Mouse (Mus musculus) embryonic stem cell, embryonic (primary cell): ENCODE measurements around the gene Sumo1.

Experiments used
- CTCF ChIA-PET, 4 experiments: fragments of 300-600 bp in 2 of 4; fragments of 350-600 bp in 2 of 4; sonication (Branson Sonifier 250); formaldehyde crosslinking; loops; one replicate each; lab custom pipeline; 2022; ENCODE audit warnings: inconsistent platforms in 2 of 4; lab: Charles Lee
- POLR2A ChIA-PET, 4 experiments: fragments of 300-600 bp in 2 of 4; fragments of 350-600 bp in 2 of 4; sonication (Branson Sonifier 250); formaldehyde crosslinking; loops; one replicate each; lab custom pipeline; 2022; ENCODE audit warnings: antibody characterized with exemption in 4 of 4, inconsistent platforms in 1 of 4; lab: Charles Lee

Gene Sumo1

GRCm38 (mm10) chr1:59610929-59611328 is 59.7 kb downstream of the Sumo1 start:
- ChIA-PET CTCF (interaction anchor here in 2 of 4 experiments (0.6 to 1.6 kb wide), 7 partner anchors 10 to 638 kb away, joined by 3 to 5 read pairs (median 3); partner anchors contain the start of genes Als2 (in 1 of the 2), Cdk15 (in 1 of the 2), Stradb (in 1 of the 2) and Trak2 (in 1 of the 2)), POLR2A (interaction anchor here in 2 of 4 experiments (0.6 to 1.6 kb wide), 3 partner anchors 129 to 1015 kb away, joined by 3 to 4 read pairs (median 3); partner anchors contain the start of genes Cdk15 (in 1 of the 2) and Fzd7 (in 1 of the 2))

GRCm38 (mm10) chr1:59609896-59610295 is 60.7 kb downstream of the Sumo1 start:
- ChIA-PET CTCF (interaction anchor here in 3 of 4 experiments (0.6 to 1.8 kb wide), 5 partner anchors 9 to 395 kb away, joined by 3 to 5 read pairs (median 3); no protein-coding TSS in a partner anchor), POLR2A (interaction anchor here in 2 of 4 experiments (0.7 to 1.6 kb wide), 5 partner anchors 19 to 353 kb away, joined by 3 to 5 read pairs (median 3); partner anchors contain the start of genes Cdk15 (in 1 of the 2) and Fzd7 (in 1 of the 2))

GRCm38 (mm10) chr1:59609458-59609857 is 61.2 kb downstream of the Sumo1 start:
- ChIA-PET CTCF (interaction anchor here in 3 of 4 experiments (0.6 to 1.8 kb wide), 6 partner anchors 9 to 394 kb away, joined by 3 to 5 read pairs (median 3); no protein-coding TSS in a partner anchor), POLR2A (interaction anchor here in 2 of 4 experiments (0.6 to 1.3 kb wide), 4 partner anchors 18 to 1247 kb away, joined by 3 to 5 read pairs (median 4); no protein-coding TSS in a partner anchor)

- ChIA-PET CTCF (interaction anchor here in 3 of 4 experiments (0.6 to 1.8 kb wide), 5 partner anchors 24 to 434 kb away, joined by 3 to 5 read pairs (median 4); no protein-coding TSS in a partner anchor), POLR2A (interaction anchor here in 2 of 4 experiments (0.6 to 1.5 kb wide), 3 partner anchors 16 to 1247 kb away, joined by 3 to 4 read pairs (median 3); no protein-coding TSS in a partner anchor)
These were observed 61.7 kb downstream of the Sumo1 start for GRCm38 (mm10) chr1:59608920-59609319.

- POLR2A ChIA-PET, result interaction anchor here in 3 of 4 experiments (1.1 to 2.6 kb wide), 6 partner anchors 9 to 371 kb away, joined by 3 to 9 read pairs (median 3); partner anchors contain the start of gene Als2 (in 1 of the 3)
- CTCF ChIA-PET, result interaction anchor here in 3 of 4 experiments (0.6 to 1.8 kb wide), 6 partner anchors 23 to 433 kb away, joined by 3 to 5 read pairs (median 4); no protein-coding TSS in a partner anchor
These were observed 62.4 kb downstream of the Sumo1 start for GRCm38 (mm10) chr1:59608125-59608762.

- CTCF ChIA-PET, result interaction anchor here in 3 of 4 experiments (0.6 to 1.9 kb wide), 14 partner anchors 9 to 1818 kb away, joined by 3 to 8 read pairs (median 4); no protein-coding TSS in a partner anchor
These were observed 63.6 kb downstream of the Sumo1 start for GRCm38 (mm10) chr1:59607071-59607470.

GRCm38 (mm10) chr1:59606479-59606878 is 64.2 kb downstream of the Sumo1 start:
- CTCF ChIA-PET, result interaction anchor here (0.6 to 1.9 kb wide), 16 partner anchors 9 to 1818 kb away, joined by 3 to 8 read pairs (median 4); no protein-coding TSS in a partner anchor
- POLR2A ChIA-PET, result interaction anchor here in 3 of 4 experiments (0.5 to 2.6 kb wide), 21 partner anchors 9 to 633 kb away, joined by 3 to 9 read pairs (median 4); partner anchors contain the start of genes Als2 (in 1 of the 3), Gm973 (in 1 of the 3), Stradb (in 1 of the 3) and Trak2 (in 1 of the 3)

More at GRCm38 (mm10) chr1:59607071-59607470, 63.6 kb downstream of the Sumo1 start:
- POLR2A ChIA-PET, result interaction anchor here in 3 of 4 experiments (0.6 to 2.6 kb wide), 22 partner anchors 10 to 634 kb away, joined by 3 to 9 read pairs (median 4); partner anchors contain the start of genes Als2 (in 1 of the 3), Gm973 (in 1 of the 3), Stradb (in 1 of the 3) and Trak2 (in 1 of the 3)

GRCm38 (mm10) chr1:59603893-59604292 is 66.7 kb downstream of the Sumo1 start:
- CTCF ChIA-PET, result interaction anchor here in 3 of 4 experiments (0.7 to 1.6 kb wide), 10 partner anchors 10 to 360 kb away, joined by 3 to 7 read pairs (median 4); no protein-coding TSS in a partner anchor
- POLR2A ChIA-PET, result interaction anchor here in 3 of 4 experiments (0.5 to 1.9 kb wide), 3 partner anchors 10 to 91 kb away, joined by 3 to 14 read pairs (median 7); no protein-coding TSS in a partner anchor

GRCm38 (mm10) chr1:59603417-59603712 is 67.3 kb downstream of the Sumo1 start:
- ChIA-PET CTCF (interaction anchor here (0.6 to 1.6 kb wide), 12 partner anchors 10 to 359 kb away, joined by 3 to 7 read pairs (median 3); no protein-coding TSS in a partner anchor), POLR2A (interaction anchor here in 3 of 4 experiments (0.5 to 1.9 kb wide), 6 partner anchors 11 to 366 kb away, joined by 3 to 14 read pairs (median 3); partner anchors contain the start of gene Als2 (in 1 of the 3))

GRCm38 (mm10) chr1:59602531-59603416 is 67.9 kb downstream of the Sumo1 start:
- ChIA-PET POLR2A (interaction anchor here in 3 of 4 experiments (0.5 to 1.9 kb wide), 7 partner anchors 10 to 366 kb away, joined by 3 to 14 read pairs (median 3); partner anchors contain the start of gene Als2 (in 1 of the 3)), CTCF (interaction anchor here in 3 of 4 experiments (0.6 to 1.6 kb wide), 9 partner anchors 10 to 166 kb away, joined by 3 to 6 read pairs (median 3); no protein-coding TSS in a partner anchor)

GRCm38 (mm10) chr1:59595609-59596008 is 75.0 kb downstream of the Sumo1 start:
- ChIA-PET CTCF (interaction anchor here in 1 of 4 experiments (0.6 kb wide), 1 partner anchor 43 kb away, joined by 3 read pairs; no protein-coding TSS in a partner anchor), POLR2A (no interaction called here)

- ChIA-PET CTCF (interaction anchor here in 1 of 4 experiments (0.6 kb wide), 1 partner anchor 42 kb away, joined by 3 read pairs; no protein-coding TSS in a partner anchor), POLR2A (interaction anchor here in 1 of 4 experiments (0.6 to 2.5 kb wide), 2 partner anchors 10 to 17 kb away, joined by 3 to 7 read pairs; no protein-coding TSS in a partner anchor)
These were observed 75.9 kb downstream of the Sumo1 start for GRCm38 (mm10) chr1:59594586-59595266.

- ChIA-PET CTCF (interaction anchor here in 2 of 4 experiments (1.6 to 2.3 kb wide), 2 partner anchors 20 to 30 kb away, joined by 5 to 9 read pairs; no protein-coding TSS in a partner anchor), POLR2A (interaction anchor here in 1 of 4 experiments (0.5 to 2.5 kb wide), 6 partner anchors 9 to 313 kb away, joined by 3 to 7 read pairs (median 4); partner anchors contain the start of gene Gm973)
These were observed 77.0 kb downstream of the Sumo1 start for GRCm38 (mm10) chr1:59593622-59594035.

GRCm38 (mm10) chr1:59592876-59593275 is 77.8 kb downstream of the Sumo1 start:
- ChIA-PET POLR2A (interaction anchor here in 2 of 4 experiments (1.0 to 2.5 kb wide), 6 partner anchors 8 to 111 kb away, joined by 3 to 7 read pairs (median 4); partner anchors contain the start of gene Gm973 (in 1 of the 2)), CTCF (interaction anchor here in 3 of 4 experiments (0.5 to 2.3 kb wide), 7 partner anchors 9 to 331 kb away, joined by 3 to 9 read pairs (median 5); no protein-coding TSS in a partner anchor)

GRCm38 (mm10) chr1:59592359-59592758 is 78.3 kb downstream of the Sumo1 start:
- CTCF ChIA-PET, result interaction anchor here in 3 of 4 experiments (0.5 to 2.3 kb wide), 8 partner anchors 8 to 331 kb away, joined by 3 to 9 read pairs (median 5); no protein-coding TSS in a partner anchor
- POLR2A ChIA-PET, result interaction anchor here in 3 of 4 experiments (0.6 to 2.5 kb wide), 6 partner anchors 8 to 111 kb away, joined by 3 to 7 read pairs (median 4); no protein-coding TSS in a partner anchor
